Mouse (Mus musculus): ENCODE measurements around the gene Edem1.

Edem1 gene

GRCm38 (mm10) chr6:108880368-108881013 lies 52.0 kb downstream of the Edem1 start:
- no peak for DNase-seq

- DNase-seq: no peak
These were observed 52.6 kb downstream of the Edem1 start for GRCm38 (mm10) chr6:108881074-108881473.

GRCm38 (mm10) chr6:108883826-108884225 lies 55.4 kb downstream of the Edem1 start:
- DNase-seq: no peak

DNA sequence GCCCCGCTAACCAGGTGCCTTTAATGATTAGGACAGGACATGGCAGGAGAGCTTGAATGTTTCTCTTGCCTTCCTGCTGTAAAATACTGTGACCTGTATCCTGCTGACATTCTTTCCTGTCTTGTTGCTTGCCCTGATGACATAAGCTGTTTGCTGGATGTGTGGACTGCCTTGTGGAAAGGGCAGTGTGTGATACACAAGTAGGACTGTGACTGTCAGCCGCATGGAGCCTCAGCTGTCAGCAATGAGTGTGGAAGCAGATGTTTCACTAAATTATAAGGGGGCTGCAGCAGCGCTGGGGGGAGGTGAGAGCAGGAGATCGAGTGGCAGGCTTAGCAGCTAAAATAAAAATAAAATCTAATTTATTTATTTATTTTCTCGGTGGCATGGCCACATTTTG lies 56.2 kb downstream of the Edem1 start:
- DNase-seq: no peak

DNA sequence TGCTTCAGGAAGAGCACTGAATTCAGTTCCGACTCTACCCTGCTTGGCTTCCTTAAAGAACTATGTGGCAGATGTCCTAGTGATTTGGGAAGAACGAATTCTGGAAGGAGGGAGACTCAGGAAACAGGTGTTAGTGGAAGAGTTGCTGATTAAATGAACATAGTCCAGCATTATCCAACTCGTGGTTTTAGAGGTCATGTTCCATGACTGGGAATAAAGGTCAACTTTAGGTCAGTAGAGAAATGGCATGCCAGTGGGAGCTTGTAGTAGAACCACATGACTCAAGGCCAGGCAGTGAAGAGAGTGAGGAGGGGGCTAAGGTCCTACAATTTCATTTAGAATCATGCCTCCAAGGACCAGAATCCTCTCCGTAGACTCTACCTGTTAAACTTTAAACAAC lies 57.9 kb downstream of the Edem1 start:
- no peak for DNase-seq

GRCm38 (mm10) chr6:108892589-108892988 lies 64.1 kb downstream of the Edem1 start:
- DNase-seq: no peak

GRCm38 (mm10) chr6:108895129-108895528 lies 66.7 kb downstream of the Edem1 start:
- DNase-seq: no peak

DNA sequence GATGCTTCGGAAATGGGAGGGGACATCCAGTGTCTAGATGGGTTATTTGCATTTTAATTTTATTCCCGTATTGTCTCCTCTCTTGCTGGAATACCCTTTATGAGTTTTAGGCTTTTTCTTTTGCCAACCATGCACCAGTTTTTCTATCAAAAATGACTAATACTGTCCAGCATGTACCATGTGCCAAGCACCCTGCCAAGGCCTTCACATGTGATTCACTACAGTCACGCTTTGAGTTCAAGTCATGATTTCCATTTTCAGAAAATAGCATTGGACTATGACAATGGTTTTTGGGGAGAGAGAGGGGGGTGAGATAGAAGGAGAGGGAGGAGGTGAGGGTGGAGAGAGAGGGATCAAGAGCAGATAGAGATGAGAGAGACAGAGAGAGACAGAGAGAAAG lies 67.5 kb downstream of the Edem1 start:
- DNase-seq: no peak

- DNase-seq: no peak
These were observed 68.2 kb downstream of the Edem1 start for GRCm38 (mm10) chr6:108896525-108897087.

- DNase-seq: no peak
These were observed 70.8 kb downstream of the Edem1 start for GRCm38 (mm10) chr6:108899231-108899630.

GRCm38 (mm10) chr6:108902124-108902523 lies 73.7 kb downstream of the Edem1 start:
- no peak for DNase-seq

GRCm38 (mm10) chr6:108903280-108903679 lies 74.8 kb downstream of the Edem1 start:
- DNase-seq: no peak

DNA sequence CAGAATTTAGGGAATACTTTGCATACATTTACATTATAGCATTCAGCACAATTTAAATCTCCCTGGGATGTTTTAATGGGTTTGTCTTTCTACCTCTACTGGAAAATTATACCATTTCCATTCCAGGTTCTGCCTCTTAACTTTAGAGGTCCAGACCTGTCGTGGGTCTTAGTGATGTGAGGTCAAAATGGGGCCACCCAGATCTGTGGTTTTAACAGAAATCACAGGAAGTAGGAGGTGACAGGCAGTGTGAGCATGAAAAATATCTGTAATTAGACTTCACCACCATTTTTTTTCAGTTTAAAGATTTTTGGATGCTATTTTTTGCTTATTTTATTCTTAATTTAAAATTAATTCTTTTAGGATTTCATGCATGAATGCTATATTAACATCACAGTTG lies 78.1 kb downstream of the Edem1 start:
- DNase-seq: no peak

All from cerebellum, adult 9-11 months (tissue).